Mouse (Mus musculus) ES-Bruce4 (cell line): ENCODE measurements around the gene Mcts1. TPM values are rescaled to one million over a fixed set of nuclear protein-coding genes. Genes with fewer than 3 reads are reported as not detected.

Source experiments
- H3K27ac ChIP-seq: 2 replicates; pipeline ENCODE4 v1.5.1; 2012; ENCODE audit warnings: low read length, inconsistent platforms; ENCODE audit not compliant: insufficient read depth
- H3K27me3 ChIP-seq: 2 replicates; pipeline ENCODE4 v1.6.1; 2012; ENCODE audit warnings: mild to moderate bottlenecking, low read length, inconsistent platforms; ENCODE audit not compliant: control insufficient read depth, poor library complexity, insufficient read depth, severe bottlenecking
- H3K36me3 ChIP-seq: 2 replicates; pipeline ENCODE4 v1.6.1; 2012; ENCODE audit warnings: inconsistent platforms, mild to moderate bottlenecking, low read length, moderate library complexity; ENCODE audit not compliant: control insufficient read depth, poor library complexity, insufficient read depth, severe bottlenecking
- H3K4me1 ChIP-seq: one replicate; pipeline ENCODE4 v1.8.1; 2011; ENCODE audit warnings: low read length; ENCODE audit not compliant: control insufficient read depth, insufficient read depth
- H3K4me3 ChIP-seq: 2 replicates; pipeline ENCODE4 v1.5.1; 2011; ENCODE audit warnings: low read depth, mild to moderate bottlenecking, low read length
- H3K9ac ChIP-seq: 2 replicates; pipeline ENCODE4 v1.6.1; 2012; ENCODE audit warnings: low read depth, mild to moderate bottlenecking, inconsistent platforms; ENCODE audit not compliant: poor library complexity, severe bottlenecking
- H3K9me3 ChIP-seq: replicated peaks from 2 replicates; pipeline ENCODE4 v1.6.1; 2012; ENCODE audit warnings: mild to moderate bottlenecking, low read length, inconsistent platforms; ENCODE audit not compliant: control insufficient read depth, poor library complexity, insufficient read depth, severe bottlenecking
- CTCF ChIP-seq: IDR thresholded peaks from one replicate; pipeline ENCODE4 v1.8.1; 2011; ENCODE audit warnings: low read depth, low read length
- EP300 ChIP-seq: IDR thresholded peaks from 2 replicates; pipeline ENCODE4 v1.6.1; 2011; ENCODE audit warnings: low read depth, low read length; ENCODE audit not compliant: insufficient read depth
- POLR2A ChIP-seq: IDR thresholded peaks from one replicate; pipeline ENCODE4 v1.8.1; 2011; ENCODE audit warnings: low read length; ENCODE audit not compliant: insufficient read depth
- polyA plus RNA-seq: library from polyadenylated mRNA; stranded (reverse); fragments of >200 nt; gene quantifications from 2 replicates; pipeline ENCODE4 v1.2.4, GENCODE M21; 2011; ENCODE audit warnings: low read depth; ENCODE audit not compliant: missing spikeins, insufficient read depth, insufficient read length

Mcts1 gene
- polyA plus RNA-seq, 1 experiment, result 160 TPM

GRCm38 (mm10) chrX:38566521-38567205, 33.7 kb upstream of the Mcts1 start:
- peak overlapping the region; percentile 19; the same call in 1 of the 2 replicates for H3K4me3 ChIP-seq
- H3K36me3 ChIP-seq, result peaks cover 39% of the 10 kb centered on the region
- H3K27ac ChIP-seq, result peak overlapping the region; percentile 100
- H3K4me1 ChIP-seq, result no peaks in the 10 kb centered on the region
- no peaks in the 10 kb centered on the region for H3K27me3 ChIP-seq
- H3K9ac ChIP-seq, result peak overlapping the region; percentile 97; the same call in 1 of the 2 replicates
- TF ChIP-seq EP300, result peak; percentile 87
- no peak for TF ChIP-seq POLR2A
- no peak for TF ChIP-seq CTCF
- H3K9me3 ChIP-seq, result no peaks in the 10 kb centered on the region

GRCm38 (mm10) chrX:38576078-38576477, 24.3 kb upstream of the Mcts1 start, which contains the start of gene Cul4b:
Gene Cul4b, minus strand, starts transcription at chrX:38576196.
- Histone ChIP-seq H3K4me1 (no peaks in the 10 kb centered on the region), H3K27ac (peak within 1 kb of the TSS; percentile 22; the same call in 1 of the 2 replicates), H3K9ac (peak within 1 kb of the TSS; percentile 56)

GRCm38 (mm10) chrX:38581140-38581539, 19.2 kb upstream of the Mcts1 start:
- Histone ChIP-seq H3K9me3 (no peaks in the 10 kb centered on the region), H3K4me3 (no peak overlapping the region), H3K27me3 (no peaks in the 10 kb centered on the region), H3K9ac (no peak overlapping the region), H3K27ac (no peak overlapping the region), H3K36me3 (no peaks in the 10 kb centered on the region), H3K4me1 (no peaks in the 10 kb centered on the region)
- no peak for TF ChIP-seq POLR2A
- no peak for TF ChIP-seq EP300
- TF ChIP-seq CTCF, result no peak

More at GRCm38 (mm10) chrX:38576078-38576477, 24.3 kb upstream of the Mcts1 start, which contains the start of gene Cul4b:
- no peak for TF ChIP-seq EP300
- peak; percentile 87 for TF ChIP-seq POLR2A
- no peaks in the 10 kb centered on the region for H3K9me3 ChIP-seq
- H3K27me3 ChIP-seq, result no peaks in the 10 kb centered on the region
- peaks cover 9% of the 10 kb centered on the region for H3K36me3 ChIP-seq
- H3K4me3 ChIP-seq, result peak within 1 kb of the TSS; percentile 79

- Histone ChIP-seq H3K9me3 (no peaks in the 10 kb centered on the region), H3K4me3 (no peak overlapping the region), H3K4me1 (no peaks in the 10 kb centered on the region), H3K36me3 (no peaks in the 10 kb centered on the region), H3K27me3 (no peaks in the 10 kb centered on the region), H3K27ac (no peak overlapping the region), H3K9ac (no peak overlapping the region)
- no peak for TF ChIP-seq CTCF
- TF ChIP-seq EP300, result no peak
- no peak for TF ChIP-seq POLR2A
Measured at GRCm38 (mm10) chrX:38583261-38583660, 17.1 kb upstream of the Mcts1 start.

GRCm38 (mm10) chrX:38589827-38590226, 10.6 kb upstream of the Mcts1 start:
- no peak overlapping the region for H3K4me3 ChIP-seq
- TF ChIP-seq EP300 (peak; percentile 91), POLR2A (no peak), CTCF (no peak)
- H3K4me1 ChIP-seq, result no peaks in the 10 kb centered on the region
- H3K36me3 ChIP-seq, result no peaks in the 10 kb centered on the region
- H3K9me3 ChIP-seq, result no peaks in the 10 kb centered on the region
- H3K27me3 ChIP-seq, result no peaks in the 10 kb centered on the region
- peak overlapping the region; percentile 81; the same call in 1 of the 2 replicates for H3K27ac ChIP-seq
- H3K9ac ChIP-seq, result no peak overlapping the region

- Histone ChIP-seq H3K27ac (no peak overlapping the region), H3K4me3 (no peak overlapping the region), H3K27me3 (no peaks in the 10 kb centered on the region), H3K9me3 (no peaks in the 10 kb centered on the region), H3K4me1 (no peaks in the 10 kb centered on the region), H3K36me3 (no peaks in the 10 kb centered on the region), H3K9ac (no peak overlapping the region)
- no peak for TF ChIP-seq CTCF
- no peak for TF ChIP-seq EP300
- no peak for TF ChIP-seq POLR2A
Measured at GRCm38 (mm10) chrX:38591749-38592148, 8.6 kb upstream of the Mcts1 start.
